Mouse (Mus musculus) C2C12 (cell line): Measurements from ENCODE around the gene Gm20388. TPM values are rescaled to one million over a fixed set of nuclear protein-coding genes. Genes with fewer than 3 reads are reported as not detected.

Source experiments
- H3K27me3 ChIP-seq: one replicate; pipeline ENCODE4 v1.6.1; 2011; ENCODE audit not compliant: control insufficient read depth, insufficient read depth, insufficient read length
- H3K36me3 ChIP-seq: one replicate; pipeline ENCODE4 v1.6.1; 2011; ENCODE audit not compliant: control insufficient read depth, insufficient read depth
- H3K4me3 ChIP-seq: one replicate; pipeline ENCODE4 v1.5.1; 2011; ENCODE audit warnings: mild to moderate bottlenecking, control low read depth; ENCODE audit not compliant: poor library complexity, insufficient read depth, severe bottlenecking
- H3K79me2 ChIP-seq: one replicate; pipeline ENCODE4 v1.6.1; 2011; ENCODE audit not compliant: control insufficient read depth, insufficient read depth
- H3K79me3 ChIP-seq: one replicate; pipeline ENCODE4 v1.6.1; 2011; ENCODE audit warnings: low read depth, control low read depth
- H3ac ChIP-seq: one replicate; pipeline ENCODE3; 2011; ENCODE audit warnings: low read depth; ENCODE audit not compliant: control insufficient read depth, insufficient read length
- CEBPB ChIP-seq: IDR thresholded peaks from one replicate; pipeline ENCODE4 v1.6.1; 2011; ENCODE audit warnings: low read depth, mild to moderate bottlenecking, control low read depth, moderate library complexity
- CTCF ChIP-seq: IDR thresholded peaks from one replicate; pipeline ENCODE4 v1.5.1; 2011; ENCODE audit not compliant: control insufficient read depth, insufficient read depth, insufficient read length
- FOSL1 ChIP-seq: IDR thresholded peaks from one replicate; pipeline ENCODE4 v1.8.0; 2011; ENCODE audit warnings: mild to moderate bottlenecking, low read length; ENCODE audit not compliant: poor library complexity, insufficient read depth, severe bottlenecking
- MAX ChIP-seq: IDR thresholded peaks from one replicate; pipeline ENCODE4 v1.6.1; 2011; ENCODE audit warnings: mild to moderate bottlenecking, control low read depth
- MYOD1 ChIP-seq: IDR thresholded peaks from one replicate; pipeline ENCODE4 v1.6.1; 2011; ENCODE audit warnings: low read depth; ENCODE audit not compliant: control insufficient read depth, insufficient read length
- MYOG ChIP-seq: IDR thresholded peaks from one replicate; pipeline ENCODE4 v1.6.1; 2011; ENCODE audit not compliant: control insufficient read depth, insufficient read length; ENCODE audit errors: extremely low read depth
- USF1 ChIP-seq: IDR thresholded peaks from one replicate; pipeline ENCODE4 v1.6.1; 2011; ENCODE audit warnings: low read depth, mild to moderate bottlenecking, control low read depth, moderate library complexity
- polyA plus RNA-seq: library from polyadenylated mRNA; unstranded; fragments of >200 nt; fragmentation: generic; extraction: Trizol; gene quantifications from one replicate; pipeline ENCODE4 v1.2.1, GENCODE M21; 2012; ENCODE audit warnings: missing spikeins

Gene Gm20388
- polyA plus RNA-seq, 1 experiment, result 15.0 TPM

DNA sequence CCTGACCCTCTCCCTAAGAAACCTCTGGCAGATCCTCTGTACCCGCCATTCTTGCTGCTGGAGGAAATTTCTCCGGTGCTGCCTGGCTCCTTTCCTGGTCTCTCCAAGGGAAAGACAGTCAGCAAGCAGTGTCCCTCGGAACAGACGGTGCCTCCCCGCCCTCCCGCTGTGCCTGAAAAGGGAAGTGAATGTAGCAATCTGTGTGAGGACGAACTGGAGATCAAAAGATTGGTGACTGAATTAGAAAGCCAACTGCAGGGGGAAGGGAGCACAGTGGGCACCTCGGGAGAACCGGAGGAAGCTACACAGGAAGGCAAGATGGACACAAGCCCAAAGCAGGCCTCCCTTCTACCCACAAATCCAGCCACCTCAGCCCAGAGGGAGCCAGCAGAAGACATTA, 2353.6 kb downstream of the Gm20388 start:
- Histone ChIP-seq H3K4me3 (no peak overlapping the region), H3K79me2 (no peaks in the 10 kb centered on the region), H3ac (no peak overlapping the region), H3K27me3 (no peaks in the 10 kb centered on the region), H3K36me3 (no peaks in the 10 kb centered on the region), H3K79me3 (no peaks in the 10 kb centered on the region)
- no peak for TF ChIP-seq CEBPB
- TF ChIP-seq MYOG, result no peak
- no peak for TF ChIP-seq MYOD1
- no peak for TF ChIP-seq CTCF
- TF ChIP-seq USF1, result no peak
- TF ChIP-seq FOSL1, result no peak
- TF ChIP-seq MAX, result no peak

DNA sequence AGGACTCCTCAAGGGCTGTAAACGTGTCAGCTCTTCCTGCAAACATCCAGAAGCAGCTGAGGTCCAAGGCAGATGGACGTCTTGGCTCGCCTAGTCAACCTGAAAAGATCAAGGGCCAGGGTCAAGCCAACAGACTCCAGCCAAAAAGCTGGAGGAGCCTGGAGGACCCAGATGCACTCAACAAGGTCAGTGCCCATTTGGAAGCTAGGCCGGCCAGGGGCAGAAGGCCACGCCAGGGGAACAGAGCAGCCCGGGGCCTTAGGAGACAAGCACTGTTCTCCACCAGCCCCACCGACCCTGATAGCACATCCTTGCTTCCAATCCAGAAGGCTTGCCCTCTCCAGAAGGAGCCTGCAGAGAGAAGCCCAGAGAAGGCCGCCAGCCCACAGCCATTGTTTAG, 2354.9 kb downstream of the Gm20388 start:
- Histone ChIP-seq H3K79me3 (no peaks in the 10 kb centered on the region), H3ac (no peak overlapping the region), H3K79me2 (no peaks in the 10 kb centered on the region), H3K36me3 (no peaks in the 10 kb centered on the region), H3K4me3 (no peak overlapping the region), H3K27me3 (no peaks in the 10 kb centered on the region)
- TF ChIP-seq MAX, result no peak
- no peak for TF ChIP-seq CEBPB
- TF ChIP-seq MYOD1, result no peak
- no peak for TF ChIP-seq CTCF

DNA sequence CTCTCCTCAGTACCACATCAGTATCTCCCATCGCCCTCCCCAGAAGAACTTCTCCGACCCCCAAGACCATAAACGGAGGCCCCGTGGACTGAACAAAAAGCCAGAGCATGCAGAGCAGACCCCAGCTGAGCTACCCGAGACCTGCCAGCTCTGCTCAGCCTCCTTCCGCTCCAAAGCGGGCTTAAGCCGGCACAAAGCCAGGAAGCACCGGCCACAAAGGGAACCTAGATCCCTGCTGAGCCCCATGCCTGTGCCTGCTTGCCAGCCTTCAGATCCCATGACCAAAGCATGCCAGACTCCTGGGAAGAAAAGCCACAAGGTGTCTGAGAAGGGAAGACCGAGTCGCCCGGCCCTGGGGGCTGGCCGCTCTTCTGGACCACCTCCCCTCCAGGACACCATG, 2356.2 kb downstream of the Gm20388 start:
- Histone ChIP-seq H3K36me3 (no peaks in the 10 kb centered on the region), H3K79me3 (no peaks in the 10 kb centered on the region), H3K79me2 (no peaks in the 10 kb centered on the region), H3K27me3 (no peaks in the 10 kb centered on the region), H3ac (no peak overlapping the region), H3K4me3 (no peak overlapping the region)
- TF ChIP-seq CTCF (no peak), MAX (no peak)

DNA sequence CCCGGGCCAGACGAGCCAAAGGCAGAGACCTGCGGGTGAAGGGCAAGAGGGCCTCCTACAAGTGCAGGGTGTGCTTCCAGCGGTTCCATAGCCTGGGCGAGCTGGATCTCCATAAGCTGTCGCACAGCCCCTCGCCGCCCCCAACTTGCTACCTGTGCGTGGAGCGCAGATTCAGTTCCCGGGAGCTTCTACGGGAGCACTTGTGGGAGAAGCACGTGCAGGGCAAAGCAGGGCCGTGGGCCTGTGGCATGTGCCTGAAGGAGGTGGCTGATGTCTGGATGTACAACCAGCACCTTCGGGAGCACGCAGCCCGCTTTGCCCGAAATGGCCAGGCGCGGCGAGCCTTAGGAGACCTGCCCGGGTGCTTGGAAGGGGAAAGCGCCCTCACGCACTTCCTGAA, 2358.2 kb downstream of the Gm20388 start:
- H3K36me3 ChIP-seq, result no peaks in the 10 kb centered on the region
- no peaks in the 10 kb centered on the region for H3K79me2 ChIP-seq
- H3K4me3 ChIP-seq, result no peak overlapping the region
- TF ChIP-seq MYOG (no peak), CTCF (no peak), CEBPB (no peak), FOSL1 (no peak), MYOD1 (no peak), MAX (no peak), USF1 (no peak)
- H3K79me3 ChIP-seq, result no peaks in the 10 kb centered on the region
- H3ac ChIP-seq, result no peak overlapping the region
- no peaks in the 10 kb centered on the region for H3K27me3 ChIP-seq

DNA sequence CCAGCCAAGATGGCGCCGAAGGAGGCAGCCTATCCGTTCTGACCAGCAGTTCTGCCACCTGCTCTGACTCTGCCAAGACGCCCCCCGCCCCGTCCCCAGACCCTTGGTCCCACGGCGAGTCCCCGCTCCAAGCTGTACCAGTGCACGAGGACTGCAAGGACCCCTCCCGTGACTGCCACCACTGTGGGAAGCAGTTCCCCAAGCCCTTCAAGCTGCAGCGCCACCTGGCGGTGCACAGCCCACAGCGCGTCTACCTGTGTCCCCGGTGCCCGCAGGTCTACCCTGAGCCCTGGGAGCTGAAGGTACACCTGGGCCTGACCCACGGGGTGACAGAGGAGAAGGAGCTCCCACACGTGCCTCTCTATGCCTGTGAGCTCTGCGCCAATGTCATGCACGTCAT, 2358.8 kb downstream of the Gm20388 start:
- Histone ChIP-seq H3K27me3 (no peaks in the 10 kb centered on the region), H3K4me3 (no peak overlapping the region), H3K36me3 (no peaks in the 10 kb centered on the region), H3K79me3 (no peaks in the 10 kb centered on the region), H3K79me2 (no peaks in the 10 kb centered on the region), H3ac (no peak overlapping the region)
- no peak for TF ChIP-seq USF1
- peak; percentile 97 for TF ChIP-seq CTCF

DNA sequence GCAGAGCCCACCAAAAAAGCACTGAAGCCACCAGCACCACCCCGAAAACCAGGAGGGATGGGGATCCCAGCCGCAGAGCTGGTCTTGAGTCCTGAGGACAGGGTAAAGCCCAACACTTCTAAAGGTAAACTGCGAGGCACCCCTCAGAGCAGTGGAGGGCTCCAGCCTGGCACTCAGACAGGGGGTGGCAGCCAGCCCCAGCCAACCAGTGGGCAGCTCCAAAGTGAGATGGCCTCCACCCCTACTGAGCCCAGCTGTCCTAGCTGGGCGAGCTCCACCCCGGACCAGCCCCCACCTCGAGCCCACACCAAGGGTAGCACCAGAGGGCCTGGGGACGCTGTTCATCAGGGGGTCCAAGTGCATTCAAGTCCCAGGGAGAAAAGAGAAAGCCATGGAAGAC, 2359.9 kb downstream of the Gm20388 start:
- H3K36me3 ChIP-seq, result no peaks in the 10 kb centered on the region
- no peaks in the 10 kb centered on the region for H3K27me3 ChIP-seq
- TF ChIP-seq FOSL1 (no peak), CTCF (no peak), MYOD1 (no peak), CEBPB (no peak), MYOG (no peak), USF1 (no peak), MAX (no peak)
- H3K4me3 ChIP-seq, result no peak overlapping the region
- no peaks in the 10 kb centered on the region for H3K79me3 ChIP-seq
- H3ac ChIP-seq, result no peak overlapping the region
- H3K79me2 ChIP-seq, result no peaks in the 10 kb centered on the region

DNA sequence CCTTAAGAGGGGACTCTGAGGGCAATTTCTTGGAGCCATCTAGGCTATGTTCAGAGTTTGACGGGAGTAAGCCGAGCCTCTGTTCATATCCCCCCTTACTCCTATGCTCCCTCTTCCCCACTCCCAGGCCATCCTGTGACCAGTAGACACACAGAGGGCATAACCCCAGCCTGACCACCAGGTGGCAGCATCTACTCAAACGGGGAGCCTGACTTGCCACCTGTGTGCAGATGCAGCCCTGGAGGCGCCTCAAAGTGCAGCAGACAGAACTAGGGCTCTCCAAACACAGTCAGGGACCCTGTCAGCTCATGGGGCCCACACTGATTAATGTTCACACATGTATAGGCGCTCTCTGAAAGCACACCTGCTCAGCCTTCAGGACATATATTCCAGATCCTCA, 2362.5 kb downstream of the Gm20388 start:
- Histone ChIP-seq H3ac (no peak overlapping the region), H3K36me3 (no peaks in the 10 kb centered on the region), H3K4me3 (no peak overlapping the region), H3K79me3 (no peaks in the 10 kb centered on the region), H3K79me2 (no peaks in the 10 kb centered on the region), H3K27me3 (no peaks in the 10 kb centered on the region)
- TF ChIP-seq MYOD1 (no peak), CTCF (peak; percentile 89), MYOG (no peak), MAX (no peak), FOSL1 (no peak), USF1 (no peak), CEBPB (no peak)
